Mouse (Mus musculus) testis, adult 2 months (tissue): ENCODE results near the gene Ubfd1. TPM values are rescaled to one million over a fixed set of nuclear protein-coding genes. Genes with fewer than 3 reads are reported as not detected.

ENCODE experiments used
- H3K27ac ChIP-seq: fragments of 200-500 bp; 2 replicates; pipeline ENCODE4 v1.5.1; 2012; ENCODE audit warnings: low read depth, low read length; ENCODE audit not compliant: control insufficient read depth, insufficient read depth
- H3K27me3 ChIP-seq: fragments of 200-500 bp; 2 replicates; pipeline ENCODE4 v1.6.1; 2012; ENCODE audit warnings: mild to moderate bottlenecking, low read length, moderate library complexity; ENCODE audit not compliant: control insufficient read depth, insufficient read depth
- H3K36me3 ChIP-seq: fragments of 200-500 bp; 2 replicates; pipeline ENCODE4 v1.6.1; 2012; ENCODE audit warnings: mild to moderate bottlenecking, low read length; ENCODE audit not compliant: control insufficient read depth, insufficient read depth
- H3K4me1 ChIP-seq: fragments of 200-500 bp; 2 replicates; pipeline ENCODE4 v1.6.1; 2012; ENCODE audit warnings: low read length; ENCODE audit not compliant: control insufficient read depth, insufficient read depth
- H3K4me3 ChIP-seq: fragments of 200-500 bp; 2 replicates; pipeline ENCODE4 v1.5.1; 2012; ENCODE audit warnings: low read depth, mild to moderate bottlenecking, low read length, moderate library complexity, mixed read lengths; ENCODE audit not compliant: control insufficient read depth
- CTCF ChIP-seq: fragments of 200-500 bp; IDR thresholded peaks from 2 replicates; pipeline ENCODE4 v1.5.1; 2012; ENCODE audit warnings: low read depth, mild to moderate bottlenecking, inconsistent platforms, low read length, moderate library complexity; ENCODE audit not compliant: control insufficient read depth, insufficient read depth, insufficient replicate concordance
- POLR2A ChIP-seq: fragments of 200-500 bp; IDR thresholded peaks from 2 replicates; pipeline ENCODE4 v1.6.1; 2012; ENCODE audit warnings: low read depth, mild to moderate bottlenecking, inconsistent platforms, low read length, moderate library complexity; ENCODE audit not compliant: control insufficient read depth
- polyA plus RNA-seq: library from polyadenylated mRNA; depleted of rRNA; stranded (reverse); fragments of >200 nt; gene quantifications from 2 replicates; pipeline ENCODE4 v1.2.3, GENCODE M21; 2012; rRNA removed

The Ubfd1 gene
- 11.4 and 12.6 TPM in 2 replicates for polyA plus RNA-seq

GRCm38 (mm10) chr7:122066945-122067516 is at the start of gene Ubfd1, which contains the start of gene Ears2:
Gene Ubfd1 (plus strand): TSS chr7:122067175.
Gene Ears2 (minus strand): TSS chr7:122067263.
- Histone ChIP-seq H3K4me1 (no peaks in the 10 kb centered on the region; the same call in 1 of the 2 replicates), H3K27me3 (no peaks in the 10 kb centered on the region), H3K27ac (peak within 1 kb of the TSS; percentile 97), H3K4me3 (peak within 1 kb of the TSS; percentile 86), H3K36me3 (no peaks in the 10 kb centered on the region; the same call in 1 of the 2 replicates)
- TF ChIP-seq POLR2A, result peak; percentile 47
- no peak for TF ChIP-seq CTCF

GRCm38 (mm10) chr7:122018247-122018646 is 48.7 kb upstream of the Ubfd1 start:
- no peaks in the 10 kb centered on the region for H3K27me3 ChIP-seq
- no peak for TF ChIP-seq POLR2A
- TF ChIP-seq CTCF, result no peak
- no peak overlapping the region for H3K27ac ChIP-seq
- H3K36me3 ChIP-seq, result no peaks in the 10 kb centered on the region
- peaks cover 5% of the 10 kb centered on the region; the same call in 1 of the 2 replicates for H3K4me1 ChIP-seq
- no peak overlapping the region for H3K4me3 ChIP-seq

GRCm38 (mm10) chr7:122018978-122019377 is 48.0 kb upstream of the Ubfd1 start:
- Histone ChIP-seq H3K4me3 (no peak overlapping the region), H3K36me3 (no peaks in the 10 kb centered on the region), H3K27ac (no peak overlapping the region), H3K27me3 (no peaks in the 10 kb centered on the region), H3K4me1 (peaks cover 5% of the 10 kb centered on the region; the same call in 1 of the 2 replicates)
- no peak for TF ChIP-seq CTCF
- TF ChIP-seq POLR2A, result no peak

- H3K4me1 ChIP-seq, result peaks cover 5% of the 10 kb centered on the region; the same call in 1 of the 2 replicates
- no peak overlapping the region for H3K27ac ChIP-seq
- no peaks in the 10 kb centered on the region for H3K27me3 ChIP-seq
- H3K4me3 ChIP-seq, result peak overlapping the region; percentile 89
- H3K36me3 ChIP-seq, result no peaks in the 10 kb centered on the region
- TF ChIP-seq CTCF (no peak), POLR2A (no peak)
These were observed 46.7 kb upstream of the Ubfd1 start for GRCm38 (mm10) chr7:122020273-122020666.

- Histone ChIP-seq H3K27ac (peak within 1 kb of the TSS; percentile 59; the same call in 1 of the 2 replicates), H3K4me1 (peaks cover 5% of the 10 kb centered on the region; the same call in 1 of the 2 replicates), H3K4me3 (peak within 1 kb of the TSS; percentile 89), H3K36me3 (no peaks in the 10 kb centered on the region), H3K27me3 (no peaks in the 10 kb centered on the region)
- TF ChIP-seq CTCF (no peak), POLR2A (peak; percentile 58)
These were observed 46.2 kb upstream of the Ubfd1 start, which contains the start of gene Gga2 for GRCm38 (mm10) chr7:122020667-122021354. Gene Gga2 (minus strand): TSS chr7:122021222.

- no peak overlapping the region for H3K27ac ChIP-seq
- no peak overlapping the region for H3K4me3 ChIP-seq
- H3K4me1 ChIP-seq, result peaks cover 5% of the 10 kb centered on the region; the same call in 1 of the 2 replicates
- H3K27me3 ChIP-seq, result no peaks in the 10 kb centered on the region
- no peaks in the 10 kb centered on the region for H3K36me3 ChIP-seq
- TF ChIP-seq POLR2A (no peak), CTCF (no peak)
These were observed 44.8 kb upstream of the Ubfd1 start for GRCm38 (mm10) chr7:122022131-122022530.

- Histone ChIP-seq H3K4me1 (no peaks in the 10 kb centered on the region), H3K4me3 (no peak overlapping the region), H3K36me3 (no peaks in the 10 kb centered on the region), H3K27me3 (no peaks in the 10 kb centered on the region), H3K27ac (no peak overlapping the region)
- TF ChIP-seq CTCF (no peak), POLR2A (no peak)
These were observed 33.6 kb upstream of the Ubfd1 start for GRCm38 (mm10) chr7:122033371-122033770.
